Mouse (Mus musculus) hindbrain, embryonic 13.5 days (tissue): Measurements from ENCODE around the gene Gm48551. TPM values are rescaled to one million over a fixed set of nuclear protein-coding genes. Genes with fewer than 3 reads are reported as not detected.

ENCODE experiments used
- ATAC-seq: fragments of 200-750 bp; cut with Nextera tagmentation; 2 replicates; pipeline ENCODE4 v1.8.0; 2017; ENCODE audit warnings: moderate TSS enrichment; ENCODE audit not compliant: low FRiP score
- H3K27ac ChIP-seq: fragments of 300-500 bp; sonication (generic); 2 replicates; pipeline ENCODE4 v1.5.1; 2015; ENCODE audit warnings: inconsistent platforms, mild to moderate bottlenecking, moderate library complexity
- H3K27me3 ChIP-seq: fragments of 300-500 bp; sonication (generic); 2 replicates; pipeline ENCODE4 v1.6.1; 2015; ENCODE audit warnings: mild to moderate bottlenecking, inconsistent platforms
- H3K36me3 ChIP-seq: fragments of 300-500 bp; sonication (generic); 2 replicates; pipeline ENCODE4 v1.6.1; 2015; ENCODE audit warnings: mild to moderate bottlenecking, inconsistent platforms
- H3K4me1 ChIP-seq: fragments of 300-500 bp; sonication (generic); replicated peaks from 2 replicates; pipeline ENCODE4 v1.6.1; 2015; ENCODE audit warnings: inconsistent platforms
- H3K4me2 ChIP-seq: fragments of 300-500 bp; sonication (generic); 2 replicates; pipeline ENCODE4 v1.6.1; 2015; ENCODE audit warnings: inconsistent platforms, mild to moderate bottlenecking, moderate library complexity
- H3K4me3 ChIP-seq: fragments of 300-500 bp; sonication (generic); 2 replicates; pipeline ENCODE4 v1.5.1; 2015; ENCODE audit warnings: mild to moderate bottlenecking, inconsistent platforms
- H3K9ac ChIP-seq: fragments of 300-500 bp; sonication (generic); 2 replicates; pipeline ENCODE4 v1.6.1; 2015; ENCODE audit warnings: mild to moderate bottlenecking, inconsistent platforms
- H3K9me3 ChIP-seq: fragments of 300-500 bp; sonication (generic); 2 replicates; pipeline ENCODE4 v1.6.1; 2016; ENCODE audit warnings: inconsistent platforms
- WGBS: fragments of 180-500 bp; shearing (Covaris S2); methylation state at CpG from one replicate; pipeline ENCODE4 v1.1.7; 2015; 5-methylcytosine and 5-hydroxymethylcytosine counted together
- polyA plus RNA-seq: library from polyadenylated mRNA; unstranded; fragments of >200 nt; fragmentation: Nextera tagmentation; extraction: Ambion mirVana; gene quantifications from 2 replicates; pipeline ENCODE4 v1.2.1, GENCODE M21; 2015

Gm48551 gene
- polyA plus RNA-seq, 1 experiment from 2014 or later: 6.5 TPM

- H3K27ac ChIP-seq: no peak overlapping the region
- H3K4me3 ChIP-seq: peak overlapping the region; percentile 40
- no peaks in the 10 kb centered on the region for H3K9me3 ChIP-seq
- peaks cover 60% of the 10 kb centered on the region for H3K27me3 ChIP-seq
- H3K36me3 ChIP-seq: no peaks in the 10 kb centered on the region
- peak overlapping the region; percentile 61 for H3K4me2 ChIP-seq
- WGBS: 0% methylated on average over 16 of the region's 33 CpGs
- ATAC-seq: no peak
- peaks cover 50% of the 10 kb centered on the region for H3K4me1 ChIP-seq
- H3K9ac ChIP-seq: peak overlapping the region; percentile 63
These were observed 41.9 kb downstream of the Gm48551 start for GRCm38 (mm10) chr10:81426081-81426671.

- Histone ChIP-seq H3K9me3 (no peaks in the 10 kb centered on the region), H3K4me3 (peak overlapping the region; percentile 40), H3K27me3 (peaks cover 60% of the 10 kb centered on the region), H3K27ac (no peak overlapping the region), H3K9ac (peak overlapping the region; percentile 63), H3K36me3 (no peaks in the 10 kb centered on the region), H3K4me1 (peaks cover 55% of the 10 kb centered on the region), H3K4me2 (peak overlapping the region; percentile 61)
- 3% methylated on average over 38 of the region's 38 CpGs for WGBS
- no peak for ATAC-seq
These were observed 42.6 kb downstream of the Gm48551 start for GRCm38 (mm10) chr10:81426897-81427296.

GRCm38 (mm10) chr10:81427327-81427726, 43.1 kb downstream of the Gm48551 start:
- Histone ChIP-seq H3K4me3 (peak overlapping the region; percentile 40), H3K4me2 (peak overlapping the region; percentile 61), H3K27me3 (peaks cover 58% of the 10 kb centered on the region), H3K9me3 (no peaks in the 10 kb centered on the region), H3K4me1 (peaks cover 56% of the 10 kb centered on the region), H3K9ac (peak overlapping the region; percentile 63), H3K36me3 (no peaks in the 10 kb centered on the region), H3K27ac (no peak overlapping the region)
- WGBS: 22% methylated on average over 3 of the region's 3 CpGs
- ATAC-seq: no peak

GRCm38 (mm10) chr10:81427804-81428506, 43.7 kb downstream of the Gm48551 start:
- H3K27ac ChIP-seq: no peak overlapping the region
- H3K36me3 ChIP-seq: no peaks in the 10 kb centered on the region
- no peak overlapping the region for H3K4me2 ChIP-seq
- WGBS: 74% methylated on average over 8 of the region's 8 CpGs
- no peak for ATAC-seq
- peaks cover 61% of the 10 kb centered on the region for H3K4me1 ChIP-seq
- H3K9ac ChIP-seq: no peak overlapping the region
- no peak overlapping the region for H3K4me3 ChIP-seq
- peaks cover 52% of the 10 kb centered on the region for H3K27me3 ChIP-seq
- H3K9me3 ChIP-seq: no peaks in the 10 kb centered on the region

GRCm38 (mm10) chr10:81428507-81428870, 44.2 kb downstream of the Gm48551 start:
- no peak for ATAC-seq
- Histone ChIP-seq H3K36me3 (no peaks in the 10 kb centered on the region), H3K27ac (no peak overlapping the region), H3K4me1 (peaks cover 66% of the 10 kb centered on the region), H3K4me2 (no peak overlapping the region), H3K9me3 (no peaks in the 10 kb centered on the region), H3K9ac (no peak overlapping the region), H3K27me3 (peaks cover 52% of the 10 kb centered on the region), H3K4me3 (no peak overlapping the region)
- 95% methylated on average over 7 of the region's 7 CpGs for WGBS

GRCm38 (mm10) chr10:81429092-81429491, 44.8 kb downstream of the Gm48551 start:
- Histone ChIP-seq H3K27me3 (peaks cover 53% of the 10 kb centered on the region), H3K4me1 (peaks cover 69% of the 10 kb centered on the region), H3K4me2 (peak overlapping the region; percentile 83), H3K9me3 (no peaks in the 10 kb centered on the region), H3K27ac (0 out of 2 replicates have a peak overlapping the region, but pooled peaks have one; percentile 25), H3K9ac (no peak overlapping the region), H3K36me3 (no peaks in the 10 kb centered on the region), H3K4me3 (peak overlapping the region; percentile 73)
- ATAC-seq: no peak
- 34% methylated on average over 2 of the region's 2 CpGs for WGBS

- Histone ChIP-seq H3K27me3 (peaks cover 47% of the 10 kb centered on the region), H3K4me1 (peaks cover 68% of the 10 kb centered on the region)
These were observed 45.4 kb downstream of the Gm48551 start for GRCm38 (mm10) chr10:81429605-81430061.

GRCm38 (mm10) chr10:81430141-81430830, 46.0 kb downstream of the Gm48551 start:
- Histone ChIP-seq H3K4me1 (peaks cover 68% of the 10 kb centered on the region), H3K4me2 (peak overlapping the region; percentile 83), H3K9ac (peak overlapping the region; percentile 90), H3K9me3 (no peaks in the 10 kb centered on the region), H3K27ac (peak overlapping the region; percentile 96), H3K4me3 (peak overlapping the region; percentile 73), H3K27me3 (peaks cover 44% of the 10 kb centered on the region), H3K36me3 (no peaks in the 10 kb centered on the region)
- under 1% methylated on average over 56 of the region's 89 CpGs for WGBS
- peak; percentile 8; the same call in 1 of the 2 replicates for ATAC-seq

More at GRCm38 (mm10) chr10:81429605-81430061, 45.4 kb downstream of the Gm48551 start:
- H3K9me3 ChIP-seq: no peaks in the 10 kb centered on the region
- H3K4me3 ChIP-seq: peak overlapping the region; percentile 73
- WGBS: under 1% methylated on average over 19 of the region's 20 CpGs
- no peaks in the 10 kb centered on the region for H3K36me3 ChIP-seq
- no peak for ATAC-seq
- H3K27ac ChIP-seq: peak overlapping the region; percentile 96
- peak overlapping the region; percentile 83 for H3K4me2 ChIP-seq
- H3K9ac ChIP-seq: peak overlapping the region; percentile 90

- H3K4me1 ChIP-seq: peaks cover 64% of the 10 kb centered on the region
- WGBS: 1% methylated on average over 51 of the region's 70 CpGs
- ATAC-seq: peak; percentile 5; the same call in 1 of the 2 replicates
- peak overlapping the region; percentile 90 for H3K9ac ChIP-seq
- peaks cover 40% of the 10 kb centered on the region for H3K27me3 ChIP-seq
- H3K4me3 ChIP-seq: peak overlapping the region; percentile 73
- H3K9me3 ChIP-seq: no peaks in the 10 kb centered on the region
- H3K36me3 ChIP-seq: no peaks in the 10 kb centered on the region
- peak overlapping the region; percentile 96 for H3K27ac ChIP-seq
- peak overlapping the region; percentile 83 for H3K4me2 ChIP-seq
These were observed 46.7 kb downstream of the Gm48551 start for GRCm38 (mm10) chr10:81430831-81431525.

GRCm38 (mm10) chr10:81431526-81432168, 47.4 kb downstream of the Gm48551 start:
- peaks cover 37% of the 10 kb centered on the region for H3K27me3 ChIP-seq
- peak overlapping the region; percentile 83 for H3K4me2 ChIP-seq
- H3K4me3 ChIP-seq: peak overlapping the region; percentile 73
- peak overlapping the region; percentile 90 for H3K9ac ChIP-seq
- no peaks in the 10 kb centered on the region for H3K36me3 ChIP-seq
- H3K27ac ChIP-seq: peak overlapping the region; percentile 96
- H3K9me3 ChIP-seq: no peaks in the 10 kb centered on the region
- H3K4me1 ChIP-seq: peaks cover 57% of the 10 kb centered on the region
- no peak for ATAC-seq
- WGBS: 15% methylated on average over 15 of the region's 15 CpGs

- Histone ChIP-seq H3K9ac (no peak overlapping the region), H3K4me2 (peak overlapping the region; percentile 55), H3K27ac (no peak overlapping the region), H3K27me3 (peaks cover 35% of the 10 kb centered on the region), H3K36me3 (no peaks in the 10 kb centered on the region), H3K4me3 (peak overlapping the region; percentile 16; the same call in 1 of the 2 replicates), H3K9me3 (no peaks in the 10 kb centered on the region), H3K4me1 (peaks cover 50% of the 10 kb centered on the region)
- 66% methylated on average over 21 of the region's 21 CpGs for WGBS
- ATAC-seq: peak; percentile 8
These were observed 48.1 kb downstream of the Gm48551 start for GRCm38 (mm10) chr10:81432169-81432867.
